Mouse (Mus musculus) lung, postnatal 0 days (tissue): ENCODE results near the gene Hltf. TPM values are rescaled to one million over a fixed set of nuclear protein-coding genes. Genes with fewer than 3 reads are reported as not detected.

Source experiments
- ATAC-seq: fragments of 200-750 bp; cut with Nextera tagmentation; 2 replicates; pipeline ENCODE4 v1.8.0; 2017; ENCODE audit warnings: moderate library complexity
- DNase-seq: peaks from one replicate; pipeline ENCODE4 v3.0.0-alpha.2; 2016; ENCODE audit warnings: low spot score
- H3K27ac ChIP-seq: fragments of 300-500 bp; sonication (generic); 2 replicates; pipeline ENCODE4 v1.5.1; 2014; ENCODE audit warnings: antibody characterized with exemption, mild to moderate bottlenecking, low read length, mixed read lengths
- H3K27me3 ChIP-seq: fragments of 300-500 bp; sonication (generic); replicated peaks from 2 replicates; pipeline ENCODE4 v1.6.1; 2014; ENCODE audit warnings: low read length, mixed read lengths; ENCODE audit not compliant: insufficient read depth
- H3K36me3 ChIP-seq: fragments of 300-500 bp; sonication (generic); 2 replicates; pipeline ENCODE4 v1.6.1; 2014; ENCODE audit warnings: low read length, mixed read lengths; ENCODE audit not compliant: insufficient read depth
- H3K4me1 ChIP-seq: fragments of 300-500 bp; sonication (generic); 2 replicates; pipeline ENCODE4 v1.6.1; 2014; ENCODE audit warnings: antibody characterized with exemption, low read depth, low read length, mixed read lengths; ENCODE audit not compliant: insufficient read depth
- H3K4me2 ChIP-seq: fragments of 300-500 bp; sonication (generic); replicated peaks from 2 replicates; pipeline ENCODE4 v1.6.1; 2014; ENCODE audit warnings: low read depth, mild to moderate bottlenecking, low read length, moderate library complexity, mixed read lengths
- H3K4me3 ChIP-seq: fragments of 300-500 bp; sonication (generic); 2 replicates; pipeline ENCODE4 v1.5.1; 2014; ENCODE audit warnings: low read depth, low read length
- H3K9ac ChIP-seq: fragments of 300-500 bp; sonication (generic); replicated peaks from 2 replicates; pipeline ENCODE4 v1.6.1; 2014; ENCODE audit warnings: low read depth, mild to moderate bottlenecking
- H3K9me3 ChIP-seq: fragments of 300-500 bp; sonication (generic); 2 replicates; pipeline ENCODE4 v1.6.1; 2016; ENCODE audit warnings: low read length, mixed read lengths
- CTCF ChIP-seq: IDR thresholded peaks from 2 replicates; pipeline ENCODE4 v1.5.1; 2016; ENCODE audit warnings: antibody characterized with exemption, mild to moderate bottlenecking
- EP300 ChIP-seq: IDR thresholded peaks from 2 replicates; pipeline ENCODE4 v1.6.1; 2016; ENCODE audit warnings: antibody characterized with exemption, mild to moderate bottlenecking, control low read depth
- WGBS: fragments of 180-500 bp; shearing (Covaris S2); extraction: QIAGEN DNeasy Blood & Tissue Kit; methylation state at CpG from one replicate; pipeline ENCODE4 v1.1.7; 2014; 5-methylcytosine and 5-hydroxymethylcytosine counted together
- polyA plus RNA-seq: library from polyadenylated mRNA; unstranded; fragments of >200 nt; fragmentation: Nextera tagmentation; extraction: Ambion mirVana; gene quantifications from 2 replicates; pipeline ENCODE4 v1.2.1, GENCODE M21; 2015

The Hltf gene
- polyA plus RNA-seq, 1 experiment from 2014 or later = 13.7 TPM

DNA sequence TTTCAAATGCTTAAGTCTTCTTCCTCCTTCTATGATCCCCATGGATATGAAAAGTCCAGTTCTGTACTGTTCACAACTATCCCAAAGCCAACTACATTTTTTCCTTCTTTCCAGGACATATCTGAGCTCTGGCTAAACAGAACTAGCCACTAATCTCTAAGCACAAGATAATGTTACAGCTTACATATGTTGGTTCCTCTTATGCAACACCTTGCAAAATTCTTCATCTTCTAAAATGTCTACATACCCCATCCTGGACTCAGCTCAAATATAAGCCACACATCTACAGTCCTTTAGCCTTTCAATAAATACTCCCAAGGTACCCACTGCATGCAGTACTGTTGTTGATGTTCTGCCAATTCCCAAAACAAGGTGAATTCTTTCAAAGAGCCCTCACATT lies 31.1 kb upstream of the Hltf start:
- Histone ChIP-seq H3K9ac (no peak overlapping the region), H3K27ac (no peak overlapping the region), H3K4me2 (no peak overlapping the region), H3K4me3 (no peak overlapping the region), H3K4me1 (no peaks in the 10 kb centered on the region), H3K9me3 (no peaks in the 10 kb centered on the region), H3K36me3 (0 out of 2 replicates have a peak, but pooled peaks cover 8% of the 10 kb centered on the region), H3K27me3 (no peaks in the 10 kb centered on the region)
- ATAC-seq (no peak), DNase-seq (no peak)
- no peak for TF ChIP-seq CTCF
- TF ChIP-seq EP300 = no peak

DNA sequence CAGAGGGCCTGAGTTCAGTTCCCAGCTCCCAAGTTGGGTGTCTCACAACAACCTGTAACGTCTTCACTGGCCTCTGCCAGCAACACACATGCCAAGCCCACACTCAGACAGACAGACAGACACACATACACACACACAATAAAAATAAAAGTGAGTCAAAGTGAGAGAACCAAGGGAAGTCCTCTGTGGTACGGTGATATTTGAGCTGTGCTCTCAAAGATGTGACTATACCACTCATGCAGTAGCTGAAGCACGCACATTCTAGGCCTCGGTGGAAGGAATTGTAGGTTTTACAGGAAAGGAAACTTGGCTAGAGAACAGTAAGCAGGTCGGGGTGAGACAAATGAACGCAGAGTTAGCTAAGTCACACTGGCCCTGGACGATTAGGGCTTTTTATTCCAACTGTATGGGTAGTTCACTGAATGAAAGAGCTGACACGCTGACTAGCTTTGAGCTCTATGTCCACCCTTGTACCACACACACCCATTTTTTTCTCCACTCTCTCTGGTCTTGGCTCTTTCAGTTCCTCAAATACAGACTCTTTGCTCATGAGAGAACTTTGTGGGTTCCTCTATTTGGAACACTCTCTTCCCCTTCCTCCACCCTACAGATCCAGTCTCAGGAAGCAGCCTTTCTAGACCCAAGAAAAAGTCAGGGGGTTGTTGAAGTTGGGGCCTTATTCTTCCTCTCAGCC lies 30.5 kb upstream of the Hltf start:
- H3K4me1 ChIP-seq = no peaks in the 10 kb centered on the region
- WGBS = 85% methylated on average over 8 of the region's 8 CpGs
- no peak overlapping the region for H3K4me2 ChIP-seq
- TF ChIP-seq EP300 = no peak
- peak; percentile 50 for DNase-seq
- H3K36me3 ChIP-seq = 0 out of 2 replicates have a peak, but pooled peaks cover 8% of the 10 kb centered on the region
- H3K9ac ChIP-seq = no peak overlapping the region
- H3K27me3 ChIP-seq = no peaks in the 10 kb centered on the region
- H3K9me3 ChIP-seq = no peaks in the 10 kb centered on the region
- no peak overlapping the region for H3K27ac ChIP-seq
- ATAC-seq = peak; percentile 23
- H3K4me3 ChIP-seq = no peak overlapping the region

DNA sequence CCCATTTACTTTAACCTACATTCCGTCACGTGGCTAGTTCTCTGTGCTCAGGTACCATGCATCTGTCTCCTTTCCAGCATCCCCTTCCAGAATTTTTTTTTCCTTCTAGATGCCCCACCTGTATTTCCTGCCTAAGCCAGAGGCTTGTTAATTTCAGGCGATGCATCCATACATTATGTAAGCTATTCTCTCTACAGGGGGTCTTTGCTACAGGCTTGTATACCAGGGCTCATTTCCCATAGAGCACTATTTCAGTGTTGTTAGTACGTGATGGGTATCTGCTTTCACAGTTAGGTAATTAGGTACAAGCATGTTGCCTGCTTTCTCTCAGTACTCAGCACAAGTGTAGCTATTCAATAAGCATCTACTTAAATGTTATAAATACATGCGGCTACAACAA lies 29.8 kb upstream of the Hltf start:
- no peaks in the 10 kb centered on the region for H3K27me3 ChIP-seq
- TF ChIP-seq EP300 = no peak
- no peak for TF ChIP-seq CTCF
- DNase-seq (no peak), ATAC-seq (no peak)
- H3K9me3 ChIP-seq = no peaks in the 10 kb centered on the region
- no peak overlapping the region for H3K9ac ChIP-seq
- H3K4me1 ChIP-seq = no peaks in the 10 kb centered on the region
- no peak overlapping the region for H3K4me2 ChIP-seq
- WGBS = 91% methylated on average over 5 of the region's 5 CpGs
- H3K27ac ChIP-seq = 0 out of 2 replicates have a peak overlapping the region, but pooled peaks have one; percentile 6
- H3K36me3 ChIP-seq = 0 out of 2 replicates have a peak, but pooled peaks cover 1% of the 10 kb centered on the region
- H3K4me3 ChIP-seq = no peak overlapping the region

DNA sequence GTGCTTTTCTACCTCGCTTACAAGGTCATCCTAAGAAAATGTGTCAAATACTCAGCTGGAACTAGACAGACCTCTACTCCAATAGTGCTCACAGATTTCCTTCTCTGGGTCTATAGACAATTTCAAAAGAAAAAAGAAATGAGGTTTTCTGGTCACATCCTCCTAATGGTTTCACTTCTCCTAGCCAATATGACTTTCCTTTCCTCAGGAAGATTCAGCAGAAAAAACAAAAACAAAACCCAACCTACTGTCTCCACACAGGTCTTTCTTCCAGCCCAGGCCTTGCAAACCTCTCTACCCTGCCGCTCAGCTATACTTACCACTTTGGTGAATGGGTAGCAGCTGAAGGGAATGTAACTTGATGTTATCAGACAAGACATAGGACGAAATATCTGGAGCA lies 29.0 kb upstream of the Hltf start:
- whole genome bisulfite sequencing = 83% methylated on average over 3 of the region's 3 CpGs
- no peak for ATAC-seq
- no peak for DNase-seq
- H3K4me3 ChIP-seq = no peak overlapping the region
- H3K9me3 ChIP-seq = no peaks in the 10 kb centered on the region
- H3K9ac ChIP-seq = no peak overlapping the region
- TF ChIP-seq EP300 (no peak), CTCF (no peak)
- H3K27me3 ChIP-seq = no peaks in the 10 kb centered on the region
- no peaks in the 10 kb centered on the region for H3K4me1 ChIP-seq
- H3K36me3 ChIP-seq = no peaks in the 10 kb centered on the region
- no peak overlapping the region for H3K4me2 ChIP-seq
- no peak overlapping the region for H3K27ac ChIP-seq

DNA sequence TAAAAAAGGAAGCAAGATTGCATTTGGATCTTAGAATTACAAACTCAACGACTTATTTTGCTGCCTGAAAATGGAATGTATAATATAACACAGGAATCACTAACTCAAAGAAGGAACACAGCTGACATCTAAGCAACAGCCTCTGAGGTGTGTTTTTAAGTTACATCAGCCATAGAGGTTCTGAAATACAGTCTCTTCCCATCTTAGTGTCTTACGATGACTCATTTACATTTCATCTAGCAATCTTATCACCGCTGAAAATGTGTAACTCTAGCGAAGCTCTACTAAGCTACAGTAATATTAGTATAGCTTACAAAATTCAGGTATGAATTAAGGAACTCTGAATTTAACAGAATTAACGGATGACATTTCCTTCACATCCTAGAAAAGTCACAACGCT lies 26.8 kb upstream of the Hltf start:
- TF ChIP-seq CTCF (no peak), EP300 (no peak)
- no peaks in the 10 kb centered on the region for H3K9me3 ChIP-seq
- peaks cover 3% of the 10 kb centered on the region; the same call in 1 of the 2 replicates for H3K4me1 ChIP-seq
- DNase-seq = no peak
- WGBS = 91% methylated on average over 6 of the region's 6 CpGs
- no peak overlapping the region for H3K9ac ChIP-seq
- ATAC-seq = no peak
- H3K27ac ChIP-seq = no peak overlapping the region
- H3K4me3 ChIP-seq = no peak overlapping the region
- H3K36me3 ChIP-seq = no peaks in the 10 kb centered on the region
- H3K4me2 ChIP-seq = no peak overlapping the region
- H3K27me3 ChIP-seq = no peaks in the 10 kb centered on the region

DNA sequence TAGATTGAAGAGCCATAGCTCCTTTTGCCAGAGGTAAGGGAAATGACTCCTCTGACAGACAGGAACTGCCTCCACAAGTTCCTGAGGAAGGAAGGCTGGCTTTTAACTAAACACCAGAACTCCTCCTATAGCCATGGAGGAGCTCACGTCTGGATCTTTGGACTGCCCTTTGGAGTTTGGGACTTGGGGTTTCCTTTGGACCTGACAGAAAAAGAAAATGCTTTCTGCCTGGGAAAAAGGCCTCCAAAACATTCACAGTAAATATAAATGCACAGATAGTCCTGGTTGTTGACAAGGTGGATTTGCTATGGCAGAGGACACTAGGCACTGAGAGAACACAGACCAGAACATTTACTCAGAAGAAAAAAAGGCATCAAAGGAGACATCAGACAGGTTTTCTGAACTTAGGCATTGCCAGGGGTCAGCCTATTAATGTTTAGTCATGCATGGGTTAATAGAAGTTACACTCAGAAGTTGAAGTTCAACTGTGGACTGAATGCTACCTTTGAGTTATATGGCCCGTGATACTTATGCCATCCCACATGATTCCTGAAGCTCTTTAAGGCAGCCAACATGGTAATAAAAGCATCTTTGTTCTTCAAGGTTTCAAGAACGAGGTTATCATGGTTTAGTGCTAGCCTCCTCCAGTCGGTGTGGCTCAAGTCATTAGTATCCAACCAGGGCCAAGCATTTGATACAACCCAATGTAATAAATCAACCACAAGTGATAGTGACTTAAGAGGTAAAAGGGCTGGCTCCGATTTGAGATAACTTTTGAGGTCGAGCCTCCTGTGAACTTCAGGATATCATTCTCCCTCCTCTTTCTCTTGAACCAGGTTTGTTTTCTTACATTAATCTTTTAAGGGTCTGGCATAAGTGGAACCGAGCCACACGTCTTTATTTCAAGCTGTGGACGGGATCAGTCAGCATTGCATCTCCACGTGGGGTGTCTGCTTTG lies 23.6 kb upstream of the Hltf start:
- Histone ChIP-seq H3K9me3 (no peaks in the 10 kb centered on the region), H3K36me3 (no peaks in the 10 kb centered on the region), H3K27ac (peak overlapping the region; percentile 77; the same call in 1 of the 2 replicates), H3K27me3 (no peaks in the 10 kb centered on the region), H3K4me2 (peak overlapping the region; percentile 68), H3K4me3 (peak overlapping the region; percentile 79), H3K9ac (peak overlapping the region; percentile 45; the same call in 1 of the 2 replicates), H3K4me1 (peaks cover 3% of the 10 kb centered on the region; the same call in 1 of the 2 replicates)
- no peak for TF ChIP-seq CTCF
- TF ChIP-seq EP300 = no peak
- 9% methylated on average over 10 of the region's 10 CpGs for WGBS
- no peak for ATAC-seq
- no peak for DNase-seq
